Mouse (Mus musculus) kidney, postnatal 4 days (tissue): ENCODE data around the gene Pbrm1.

Experiments
- DNase-seq, 2 experiments: peaks; one replicate each; pipeline ENCODE4 v3.0.0; 2021; ENCODE audit warnings: mixed read lengths in 2 of 2

Gene Pbrm1

DNA sequence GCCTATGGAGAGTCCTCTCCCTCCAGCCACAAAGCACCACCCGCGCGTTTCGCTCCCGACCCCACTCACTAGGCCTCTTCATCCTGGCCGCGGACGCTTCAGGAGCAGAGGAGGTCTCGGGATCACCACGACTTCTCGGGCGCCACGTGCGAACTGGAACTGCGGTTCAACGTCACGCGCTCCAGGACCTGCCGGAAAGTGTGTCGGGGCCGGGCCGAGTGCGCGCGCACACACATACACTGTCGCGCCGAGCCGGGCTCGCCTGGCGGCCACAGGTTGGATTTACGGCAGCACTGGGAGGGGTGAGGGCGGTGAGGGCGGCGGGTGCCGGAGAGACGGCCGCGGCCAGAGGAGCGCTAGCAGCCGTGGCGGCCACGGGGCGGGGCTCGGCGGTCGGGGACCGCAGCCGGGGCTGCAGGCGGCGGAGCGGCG, at the start of gene Pbrm1, which contains the start of gene Gnl3:
Gene Pbrm1, plus strand, starts transcription at position 279 of the 432 bp plus-strand sequence.
Gene Gnl3, minus strand, starts transcription at position 293 of the 432 bp plus-strand sequence.
- DNase-seq, result peak; percentile 97 to 99

DNA sequence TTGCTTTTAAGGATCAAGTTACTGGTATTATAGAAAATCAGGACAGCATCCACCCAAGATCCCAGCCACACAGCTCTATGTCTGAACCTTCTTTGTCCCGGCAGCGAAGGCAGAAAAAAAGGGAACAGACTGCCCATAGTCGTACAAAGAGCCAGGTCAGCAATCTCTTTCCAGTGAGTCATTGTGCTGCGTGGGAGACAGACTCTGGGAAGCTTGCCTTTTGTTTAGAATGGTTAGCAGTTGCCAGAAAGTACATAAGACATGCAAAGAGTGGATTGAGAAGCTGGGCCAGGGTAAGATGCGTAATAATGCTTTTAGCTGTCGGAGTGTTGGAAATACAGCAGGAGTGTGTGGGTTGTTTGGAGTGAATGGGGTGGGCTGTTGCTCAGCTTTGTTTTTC, 44.7 kb upstream of the Pbrm1 start:
- peak; percentile 26 to 52 for DNase-seq

- DNase-seq, result peak in 1 of 2 experiments; percentile 15
These were observed 42.7 kb upstream of the Pbrm1 start for GRCm38 (mm10) chr14:30976222-30976621.

- no peak for DNase-seq
These were observed 22.5 kb upstream of the Pbrm1 start for GRCm38 (mm10) chr14:30996417-30996816.

DNA sequence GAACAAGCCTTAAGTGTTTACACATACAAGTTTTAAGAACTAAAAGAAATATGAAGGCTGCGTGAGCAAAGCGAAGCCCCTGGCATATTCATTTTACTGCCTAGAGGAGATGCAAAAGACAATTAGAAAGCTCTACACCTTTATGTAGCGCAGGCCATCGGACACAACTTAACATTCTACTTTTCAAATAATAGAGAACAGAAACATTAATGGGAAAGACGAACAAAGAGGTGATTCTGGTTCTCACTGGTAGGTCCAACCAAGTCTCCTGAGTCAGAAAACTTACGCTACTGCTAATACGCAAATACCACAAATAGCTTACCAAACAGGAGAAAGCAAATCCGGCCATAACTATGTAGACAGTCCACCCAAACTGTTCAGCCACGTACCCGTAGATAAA, 18.6 kb upstream of the Pbrm1 start:
- no peak for DNase-seq

DNA sequence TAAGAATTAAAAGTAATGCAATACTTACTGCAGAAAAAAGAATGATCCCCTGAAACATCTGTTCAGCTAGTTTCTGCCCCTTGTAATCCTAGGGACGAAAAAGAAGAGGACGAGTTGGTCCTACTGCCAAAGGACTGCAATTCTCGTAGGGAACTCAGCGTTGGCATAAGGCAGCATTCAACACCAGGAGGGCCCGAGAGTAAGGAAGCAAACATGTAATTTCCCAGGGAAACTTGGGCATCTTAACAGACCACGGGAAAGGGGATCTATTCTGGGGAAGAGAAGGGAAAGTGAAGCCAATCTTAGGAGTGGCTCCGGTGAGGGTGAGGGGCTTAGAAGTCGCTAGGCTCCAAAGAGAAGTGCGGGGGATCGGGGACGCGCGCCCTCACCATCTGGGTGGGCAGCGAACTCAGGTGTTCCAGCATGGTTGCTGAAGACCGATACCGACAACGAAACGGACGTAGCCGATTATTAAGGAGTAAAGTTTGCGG, 18.1 kb upstream of the Pbrm1 start:
- no peak for DNase-seq

DNA sequence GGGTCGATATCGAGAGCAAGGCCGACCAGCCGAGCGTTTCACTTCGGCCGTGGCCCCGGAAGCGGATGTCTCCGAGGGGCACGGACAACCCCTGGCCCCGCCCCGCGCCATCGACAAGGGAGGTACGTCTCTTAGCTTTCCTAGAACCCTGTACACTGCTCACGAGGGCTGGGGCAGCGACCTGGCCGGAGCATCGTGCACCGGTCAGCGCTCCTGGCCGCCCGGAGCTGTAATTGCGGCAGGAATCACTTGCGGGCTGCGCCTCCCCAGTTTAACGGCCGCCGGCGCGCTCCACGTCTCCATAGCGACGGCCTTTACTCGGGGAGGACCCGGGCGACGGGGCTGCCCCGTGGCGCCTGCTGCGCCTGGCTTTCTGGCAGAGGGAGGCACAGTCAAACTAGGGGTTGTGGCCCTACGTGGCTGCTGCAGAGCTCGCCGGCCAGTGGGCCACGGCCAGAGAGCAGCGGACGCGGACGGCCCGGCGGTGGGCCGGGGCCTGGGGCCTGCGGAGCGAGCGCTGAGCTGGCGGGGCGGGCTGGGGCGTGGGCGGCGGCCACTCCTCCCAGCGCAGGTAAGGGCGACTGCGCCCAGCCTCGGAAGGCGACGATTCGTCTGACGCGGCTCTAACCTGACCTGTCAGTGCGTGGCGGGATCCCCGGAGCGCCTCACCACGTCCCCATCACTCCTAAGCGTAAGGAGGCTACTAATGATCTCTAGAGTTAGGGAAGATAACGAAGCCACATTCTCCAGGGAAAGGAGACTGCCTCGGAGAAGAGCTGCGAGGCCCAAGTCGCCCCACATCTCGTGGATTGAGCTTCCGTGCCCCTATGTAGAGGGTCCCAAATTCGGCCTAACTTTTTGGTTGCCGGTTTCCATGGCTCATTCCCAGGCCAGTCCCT, 17.4 kb upstream of the Pbrm1 start, which contains the start of the genes Glt8d1 and Spcs1:
Gene Glt8d1, plus strand, starts transcription at position 94 of the 899 bp plus-strand sequence.
Gene Spcs1, minus strand, starts transcription at position 366 of the 899 bp plus-strand sequence.
- peak; percentile 92 to 95 for DNase-seq

DNA sequence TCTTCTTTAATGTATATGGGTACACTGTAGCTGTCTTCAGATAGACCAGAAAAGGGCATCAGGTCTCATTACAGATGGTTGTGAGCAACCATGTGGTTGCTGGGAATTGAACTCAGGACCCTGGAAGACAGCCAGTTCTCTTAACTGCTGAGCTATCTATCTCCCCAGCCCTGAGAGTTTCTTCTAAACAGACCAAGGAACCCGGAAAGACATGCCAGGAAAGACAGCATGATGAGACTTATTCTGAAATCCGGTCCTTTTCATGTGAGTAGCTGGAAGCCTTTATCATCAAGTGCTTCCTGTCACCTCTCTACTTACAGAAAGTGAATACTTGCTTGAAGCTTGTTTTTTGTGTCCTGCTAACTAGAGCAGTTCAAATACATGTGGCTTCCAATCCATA, 14.4 kb upstream of the Pbrm1 start:
- DNase-seq, result no peak

DNA sequence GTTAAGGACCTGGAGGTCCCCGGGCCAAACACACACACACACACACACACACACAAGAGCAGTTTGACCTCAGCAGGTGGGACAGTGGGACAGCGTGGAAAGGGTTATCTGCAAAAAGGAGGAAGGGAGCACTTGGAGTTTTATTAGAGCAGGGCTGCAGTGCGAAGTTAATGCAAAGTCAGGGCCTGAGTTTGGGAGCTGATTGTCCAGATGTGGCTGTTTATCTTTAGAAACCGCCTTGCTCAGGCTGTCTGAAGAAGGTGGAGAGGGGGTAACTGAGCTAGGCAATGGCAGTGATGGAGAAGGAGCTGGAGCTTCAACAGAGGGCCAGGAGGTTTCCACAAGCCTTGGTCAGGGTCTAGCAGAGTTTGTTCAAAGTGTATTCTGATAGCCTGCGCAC, 12.2 kb upstream of the Pbrm1 start:
- no peak for DNase-seq

DNA sequence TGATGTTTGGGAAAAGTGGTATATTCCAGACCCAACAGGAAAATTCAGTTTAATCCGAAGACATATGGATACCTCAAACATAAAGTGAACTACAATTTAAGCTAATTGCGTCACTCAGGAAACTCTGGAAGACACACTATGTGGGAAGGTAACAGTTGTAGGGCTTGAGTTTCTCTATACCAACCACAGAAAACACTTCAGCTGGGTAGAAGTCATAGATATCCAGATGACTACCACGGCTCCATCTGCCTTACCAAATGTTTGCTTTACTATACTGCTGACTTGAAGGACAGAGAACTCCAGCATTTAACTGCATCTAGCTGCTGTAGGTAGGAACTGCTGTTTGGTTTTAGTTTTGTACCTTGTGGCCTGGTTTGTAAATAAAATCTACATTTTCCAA, 7.3 kb upstream of the Pbrm1 start:
- DNase-seq, result no peak

GRCm38 (mm10) chr14:31013928-31014327, 5.0 kb upstream of the Pbrm1 start:
- no peak for DNase-seq

GRCm38 (mm10) chr14:31016063-31016462, 2.9 kb upstream of the Pbrm1 start:
- DNase-seq, result no peak

DNA sequence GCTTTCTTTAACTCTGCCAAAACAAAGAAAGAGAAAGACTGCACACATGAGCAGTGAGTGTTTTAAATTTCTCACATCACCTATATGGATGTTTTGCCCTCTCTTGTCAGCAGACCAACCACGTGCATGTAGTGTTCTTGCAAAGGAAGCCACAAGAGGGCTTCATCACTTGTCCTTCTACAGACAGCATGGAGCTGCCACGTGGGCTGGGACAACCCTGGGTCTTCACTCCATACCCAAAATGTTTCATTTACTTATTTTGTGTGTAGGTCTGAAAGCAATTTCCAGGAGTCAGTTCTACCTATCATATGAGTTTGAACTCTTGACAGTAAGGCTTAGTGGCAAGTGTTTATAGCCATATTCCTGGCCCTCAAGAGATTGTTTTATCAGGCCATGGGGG, 1.1 kb upstream of the Pbrm1 start:
- peak; percentile 21 to 48 for DNase-seq

DNA sequence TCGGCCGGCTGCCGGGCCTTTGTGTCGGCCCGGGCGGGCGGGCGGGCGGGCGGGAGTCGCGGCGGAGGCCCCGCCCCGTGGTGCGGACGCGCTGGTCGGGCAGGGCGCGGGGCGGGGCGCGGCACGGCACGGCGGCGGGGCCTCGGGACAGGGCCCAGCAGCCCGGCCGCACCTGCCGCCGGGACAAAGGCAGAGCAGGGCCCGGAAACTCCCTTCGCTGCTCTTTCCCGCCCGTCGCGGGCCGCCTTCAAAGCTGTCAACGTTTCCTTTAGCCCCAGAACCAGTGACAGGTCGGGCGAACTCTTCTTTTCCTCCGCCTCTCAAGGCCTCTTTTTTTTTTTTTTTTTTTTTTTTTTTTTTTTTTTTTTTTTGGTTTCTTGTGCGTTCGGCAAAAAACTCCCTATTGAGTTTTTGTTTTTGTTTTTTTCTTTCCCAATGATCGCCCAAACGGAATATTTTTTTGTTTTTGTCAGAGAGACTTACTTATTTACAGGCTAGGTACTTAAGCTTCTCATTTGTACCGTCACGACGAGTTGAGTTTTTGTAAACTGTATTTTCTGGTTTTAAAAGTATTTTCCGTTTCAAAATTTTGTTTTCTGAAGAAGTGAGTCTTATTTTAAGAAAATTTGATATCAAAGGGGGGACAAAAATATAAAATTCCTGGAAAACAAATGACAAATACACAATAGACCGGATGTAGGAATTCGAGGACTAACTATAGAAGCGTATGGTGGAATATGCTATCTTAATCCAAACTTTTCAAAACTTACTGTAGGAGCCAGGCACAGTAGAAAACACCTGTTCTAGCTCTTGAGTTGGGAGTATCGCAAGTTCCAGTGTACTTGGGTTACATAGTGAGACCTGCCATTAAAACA, 630 bp downstream of the Pbrm1 start:
- DNase-seq, result peak; percentile 81 to 91

GRCm38 (mm10) chr14:31022579-31022978, 3.6 kb downstream of the Pbrm1 start:
- DNase-seq, result peak in 1 of 2 experiments; percentile 17

- DNase-seq, result peak in 1 of 2 experiments; percentile 22
These were observed 6.8 kb downstream of the Pbrm1 start for GRCm38 (mm10) chr14:31025785-31026184.

DNA sequence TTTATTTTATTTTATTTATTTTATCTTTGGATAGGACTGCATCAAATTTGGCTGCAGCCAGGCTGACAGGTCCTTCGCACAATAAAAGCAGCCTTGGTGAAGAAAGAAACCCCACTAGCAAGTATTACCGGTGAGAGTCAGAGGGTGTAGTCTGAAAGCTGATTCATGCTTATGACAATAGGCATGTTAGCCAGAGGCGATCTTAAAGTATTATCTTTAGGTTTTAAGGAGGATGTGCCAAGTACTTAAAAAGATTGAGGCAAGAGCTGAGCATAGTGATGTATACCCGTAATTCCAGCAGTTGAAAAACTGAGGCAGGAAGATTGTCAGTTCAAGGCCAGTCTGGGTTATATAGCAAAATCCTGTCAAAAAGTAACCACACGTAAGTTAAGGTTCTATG, 26.4 kb downstream of the Pbrm1 start:
- DNase-seq, result no peak

DNA sequence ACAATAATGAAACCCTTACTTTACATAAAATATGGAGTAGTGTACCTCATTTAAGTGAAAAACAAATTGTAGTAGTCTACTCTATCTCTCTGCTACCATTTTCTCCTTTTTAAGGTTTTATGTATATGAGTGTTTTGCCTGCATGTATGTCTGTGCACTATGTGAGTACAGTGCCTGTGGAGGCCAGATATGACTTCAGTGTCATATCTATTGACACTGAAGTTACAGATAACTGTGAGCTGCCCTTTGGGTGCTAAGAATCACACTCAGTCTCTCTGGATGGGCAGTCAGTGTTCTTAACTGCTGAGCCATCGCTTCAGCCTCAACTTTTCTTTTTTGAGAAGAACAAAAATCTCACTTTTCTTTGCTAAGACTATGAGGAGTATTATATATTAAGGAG, 26.9 kb downstream of the Pbrm1 start:
- no peak for DNase-seq

GRCm38 (mm10) chr14:31062277-31062676, 43.3 kb downstream of the Pbrm1 start:
- peak in 1 of 2 experiments; percentile 11 for DNase-seq

DNA sequence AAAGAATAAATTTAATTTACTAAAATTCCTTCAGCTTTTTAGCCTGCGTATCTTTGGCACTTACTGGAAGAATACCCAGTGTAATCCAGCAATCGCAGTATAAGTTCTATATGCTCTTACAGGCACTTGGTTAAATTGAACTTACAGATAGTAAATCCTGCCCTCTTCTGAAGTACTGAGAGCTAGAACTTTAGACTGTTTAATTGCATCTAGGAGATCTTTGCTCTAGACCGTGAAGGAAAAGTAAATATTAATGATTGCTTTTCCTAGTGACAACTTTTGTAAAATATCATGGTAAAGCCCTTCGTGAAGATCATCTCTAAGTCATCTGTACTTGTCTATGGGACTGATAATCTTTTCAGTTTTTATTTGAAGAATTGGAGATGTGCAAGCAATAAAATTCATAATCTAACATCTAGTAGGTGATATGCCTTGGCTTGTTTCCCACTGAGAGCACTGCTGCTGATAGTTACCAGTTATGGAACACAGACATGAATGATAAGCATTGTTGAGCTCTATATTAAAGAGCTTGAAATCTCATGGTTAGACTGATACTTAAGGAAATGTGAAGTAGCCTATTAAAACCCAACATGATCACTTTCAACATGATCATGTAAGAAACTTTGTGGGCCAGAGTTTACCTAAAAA, 50.3 kb downstream of the Pbrm1 start:
- DNase-seq, result no peak

- no peak for DNase-seq
These were observed 59.8 kb downstream of the Pbrm1 start for GRCm38 (mm10) chr14:31078597-31079208.
